Comparison of ENCODE assay signal across 8 mouse cellular contexts in the genomic region with DNA sequence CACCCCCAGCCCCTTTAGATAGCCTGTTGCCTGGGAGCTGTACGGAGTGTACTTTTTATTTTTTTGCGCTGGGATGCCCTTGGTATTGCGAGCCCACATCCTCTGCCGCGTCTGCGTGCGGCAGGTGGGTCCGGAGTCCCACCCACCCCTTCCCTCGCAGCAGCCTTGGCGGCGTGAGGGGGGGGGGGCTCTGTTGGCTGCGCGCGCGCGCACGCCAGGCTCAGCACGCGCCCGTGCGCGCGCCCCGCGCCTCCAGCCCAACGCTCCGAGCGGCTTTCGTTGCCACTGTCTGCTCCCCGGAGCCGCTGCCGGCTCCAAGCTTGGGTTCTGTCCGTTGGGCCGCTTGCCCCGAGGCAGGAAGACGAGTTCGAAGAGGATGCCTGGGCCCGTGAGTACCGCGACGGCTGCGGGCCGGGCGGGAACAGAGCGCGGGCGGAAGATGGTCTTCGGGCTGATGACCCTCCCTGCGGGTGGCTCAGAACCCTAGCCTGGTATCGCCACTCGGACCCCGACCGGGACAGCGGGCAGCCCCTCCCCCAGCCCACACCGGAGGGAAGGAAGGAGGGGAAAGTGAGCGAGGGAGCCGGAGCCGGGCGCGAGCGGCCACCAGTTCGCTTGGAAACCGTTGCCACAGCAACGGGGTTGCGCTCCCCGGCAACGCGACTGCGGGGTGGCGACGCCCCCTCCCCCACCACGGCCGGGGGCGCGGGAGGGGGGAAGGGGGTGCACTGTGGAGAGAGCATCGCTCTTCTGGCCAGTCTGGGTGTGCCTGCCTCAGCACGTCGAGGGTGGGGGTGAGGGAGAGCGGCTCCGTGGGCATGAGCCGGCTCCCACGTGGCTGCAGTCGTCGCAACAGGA. TPM values are rescaled to one million over a fixed set of nuclear protein-coding genes. Genes with fewer than 3 reads are reported as not detected.
DNase-seq lines count a peak whose midpoint lies in the region; ATAC-seq and TF ChIP-seq lines count a peak whose summit lies in the region.

TSS of gene Prr7 (plus strand) at position 241 of the 858 bp plus-strand sequence.

- no peaks in the 10 kb centered on the region for H3K27me3 ChIP-seq in kidney, embryonic 16.5 days (ENCODE audit: insufficient read depth, low read length)
- H3K27me3 ChIP-seq in cerebellum, adult 2 months (ENCODE audit: control insufficient read depth, insufficient read depth, low read length) = no peaks in the 10 kb centered on the region
- H3K27me3 ChIP-seq in liver, embryonic 15.5 days = peaks cover 73% of the 10 kb centered on the region

- H3K27ac ChIP-seq in kidney, embryonic 16.5 days (ENCODE audit: low read length) = peak within 1 kb of the TSS; percentile 55; the same call in 1 of the 2 replicates
- H3K27ac ChIP-seq in cerebellum, adult 2 months (ENCODE audit: insufficient read depth, low read length) = no peak within 1 kb of the TSS
- no peak within 1 kb of the TSS for H3K27ac ChIP-seq in liver, embryonic 15.5 days (replicated peaks)

- no peaks in the 10 kb centered on the region for H3K9me3 ChIP-seq in kidney, embryonic 16.5 days (ENCODE audit: low read length)
- no peaks in the 10 kb centered on the region for H3K9me3 ChIP-seq in liver, embryonic 15.5 days (replicated peaks)

- peak within 1 kb of the TSS; percentile 69 for H3K4me3 ChIP-seq in kidney, embryonic 16.5 days (ENCODE audit: low read length)
- peak within 1 kb of the TSS; percentile 61 for H3K4me3 ChIP-seq in cerebellum, adult 2 months (replicated peaks; ENCODE audit: insufficient read depth, low read depth, low read length)
- H3K4me3 ChIP-seq in liver, embryonic 15.5 days (replicated peaks) = peak within 1 kb of the TSS; percentile 50

- peaks cover 17% of the 10 kb centered on the region for H3K4me1 ChIP-seq in kidney, embryonic 16.5 days (ENCODE audit: insufficient read depth, low read length)
- peaks cover under 1% of the 10 kb centered on the region; the same call in 1 of the 2 replicates for H3K4me1 ChIP-seq in cerebellum, adult 2 months (ENCODE audit: control insufficient read depth, insufficient read depth, low read length)
- peaks cover 19% of the 10 kb centered on the region for H3K4me1 ChIP-seq in liver, embryonic 15.5 days (replicated peaks)

- no peak for DNase-seq in kidney, adult 8-10 months
- DNase-seq in cerebellum, adult 2 months = peak; percentile 56 to 57
- DNase-seq in frontal cortex, adult 2 months (ENCODE audit: extremely low spot score in 1 of 2, low spot score in 1 of 2) = peak in 1 of 2 experiments; percentile 76
- peak; percentile 55 for DNase-seq in kidney, postnatal 14 days
- DNase-seq in thymus, postnatal 4 days = peak; percentile 82

- WGBS in kidney, embryonic 16.5 days = under 1% methylated on average over 69 of the region's 84 CpGs
- 1% methylated on average over 74 of the region's 84 CpGs for WGBS in cerebellum, adult 2 months
- under 1% methylated on average over 82 of the region's 84 CpGs for WGBS in liver, embryonic 15.5 days (ENCODE audit: insufficient replicate concordance)

- H3K9ac ChIP-seq in kidney, embryonic 16.5 days (replicated peaks; ENCODE audit: low read length) = peak within 1 kb of the TSS; percentile 77
- no peak within 1 kb of the TSS for H3K9ac ChIP-seq in liver, embryonic 15.5 days

- H3K36me3 ChIP-seq in kidney, embryonic 16.5 days (ENCODE audit: insufficient read depth, low read length) = peaks cover 17% of the 10 kb centered on the region
- H3K36me3 ChIP-seq in liver, embryonic 15.5 days (replicated peaks) = peaks cover 26% of the 10 kb centered on the region

- peak within 1 kb of the TSS; percentile 98 for H3K4me2 ChIP-seq in kidney, embryonic 16.5 days (replicated peaks; ENCODE audit: low read depth, low read length)
- H3K4me2 ChIP-seq in liver, embryonic 15.5 days = peak within 1 kb of the TSS; percentile 75

- no peak for TF ChIP-seq CTCF in cerebellum, adult 2 months (IDR thresholded peaks at IDR 0.05; ENCODE audit: borderline replicate concordance, insufficient read depth, low read depth, low read length)

- TF ChIP-seq POLR2A in cerebellum, adult 2 months (IDR thresholded peaks at IDR 0.05; ENCODE audit: borderline replicate concordance, insufficient read depth, low read length) = no peak

- ATAC-seq in kidney, embryonic 16.5 days (ENCODE audit: low FRiP score, low TSS enrichment) = peak; percentile 62
- ATAC-seq in liver, embryonic 15.5 days (ENCODE audit: insufficient read depth) = 0 out of 2 replicates have a peak, but pooled peaks have one; percentile 10
- peak; percentile 17; the same call in 1 of the 2 replicates for ATAC-seq in neutrophil, adult 5-6 weeks (ENCODE audit: extremely low read depth, insufficient number of reproducible peaks, low FRiP score, poor library complexity, severe bottlenecking)

RNA-seq across cellular contexts. Expression of gene Prr7, which starts in this region (rescaled TPM):
- polyA plus RNA-seq in kidney, embryonic 16.5 days (2015; fragmentation: Nextera tagmentation; extraction: Ambion mirVana) = 0.37 and 0.59 TPM in 2 replicates
- 10.7 and 13.0 TPM in 2 replicates for polyA plus RNA-seq in cerebellum, adult 2 months (2012; rRNA removed)
- 67.1 and 81.0 TPM in 2 replicates for polyA plus RNA-seq in frontal cortex, adult 2 months (2012; rRNA removed)
- not detected in 2 replicates for polyA plus RNA-seq in liver, embryonic 15.5 days (2015; fragmentation: Nextera tagmentation; extraction: Ambion mirVana)
- 12.3 and 14.1 TPM in 2 replicates for total RNA-seq in neutrophil, adult 5-6 weeks (2017)

Comparison
In these comparisons a context has a peak if more than half of its experiments do, and no peak if none do; other contexts are left out.
1. DNase-seq: peak in cerebellum, adult 2 months (2 of 2), kidney, postnatal 14 days (single experiment) and thymus, postnatal 4 days (single experiment); none in kidney, adult 8-10 months (0 of 2).
2. Peak in ATAC-seq, H3K4me3 ChIP-seq, H3K27ac ChIP-seq, H3K9ac ChIP-seq and H3K4me2 ChIP-seq in kidney, embryonic 16.5 days; RNA of the gene not detected or under 1 TPM.
3. Peak in ATAC-seq, H3K4me3 ChIP-seq and H3K4me2 ChIP-seq in liver, embryonic 15.5 days; RNA of the gene not detected or under 1 TPM.
4. ATAC-seq: peak in every context shown above with its lines; median percentile 62 in kidney, embryonic 16.5 days; 17 in neutrophil, adult 5-6 weeks; 10 in liver, embryonic 15.5 days.
5. Peak in every context shown above with its lines, with median percentiles within 50 percentile points of each other: H3K4me3 ChIP-seq.